Mouse (Mus musculus): ENCODE data around the gene Tchh. TPM values are rescaled to one million over a fixed set of nuclear protein-coding genes. Genes with fewer than 3 reads are reported as not detected.

The Tchh gene
- 0.02 TPM for polyA plus RNA-seq (2017; shearing (Covaris generic))

DNA sequence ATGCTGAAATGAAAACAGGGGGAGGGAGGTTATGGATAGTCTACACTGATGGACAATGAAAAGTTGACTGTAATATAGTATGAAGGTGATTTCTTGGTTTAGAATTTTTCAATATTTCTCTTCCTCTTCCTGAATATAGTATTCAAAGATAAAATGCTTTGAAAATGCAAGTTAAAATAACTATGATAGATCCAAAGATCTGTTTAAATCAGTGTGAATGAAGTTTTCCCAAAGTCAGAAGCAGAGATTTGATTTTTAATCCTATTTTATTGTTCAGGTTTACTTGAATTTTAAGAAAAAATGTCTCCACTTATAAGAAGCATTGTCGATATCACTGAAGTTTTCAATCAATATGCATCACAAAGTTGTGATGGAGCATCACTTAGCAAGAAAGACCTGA, at the start of gene Tchh:
Tchh (plus strand) TSS at position 301 of the 400 bp plus-strand sequence.

DNA sequence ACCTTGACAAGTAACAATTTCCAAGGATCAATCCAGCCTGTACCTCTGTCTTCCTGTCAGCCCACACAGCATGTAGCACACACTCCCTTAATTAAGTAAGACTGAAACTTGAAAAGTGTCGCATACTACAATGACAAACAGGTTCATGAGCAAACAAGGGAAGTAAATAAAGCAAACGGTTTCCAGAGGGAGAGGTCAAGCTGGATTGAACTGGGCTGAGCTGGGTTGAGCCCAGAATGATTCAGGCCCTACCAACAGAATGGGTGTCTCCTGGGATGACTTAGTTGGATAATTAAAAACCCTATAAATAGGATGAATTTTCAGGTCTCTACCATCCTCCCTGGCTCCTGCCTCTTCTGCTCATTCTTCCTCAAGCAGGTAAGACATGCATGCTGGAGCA, 48.8 kb upstream of the Tchh start, which contains the start of gene Rptn:
Rptn (plus strand) TSS at position 334 of the 400 bp plus-strand sequence.

DNA sequence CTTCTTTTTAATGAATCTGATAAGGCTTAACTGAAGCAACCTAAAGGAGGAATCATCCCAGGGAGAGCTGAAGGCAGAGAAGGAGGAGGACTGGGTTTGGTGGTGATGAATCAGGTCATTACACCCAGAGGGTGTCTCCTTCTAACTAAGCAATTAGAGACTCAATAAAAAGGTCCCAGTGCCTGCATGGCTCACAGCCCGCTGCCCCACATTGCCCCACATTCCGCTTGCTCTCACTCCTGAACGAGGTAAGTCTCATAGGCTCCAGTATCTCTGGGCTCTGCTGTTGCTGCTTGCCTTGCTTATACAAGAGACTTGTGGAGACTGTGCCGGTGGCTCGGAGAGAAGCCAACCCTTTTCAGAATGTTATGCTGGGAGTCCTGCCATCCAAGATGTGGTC, 26.4 kb downstream of the Tchh start, which contains the start of gene Tchhl1:
Tchhl1 (plus strand) TSS at position 194 of the 400 bp plus-strand sequence.

Other genes with a start within 250 kb of the Tchh start
- not detected for gene Flg2, start 245.1 kb upstream of the Tchh start, polyA plus RNA-seq (2017; shearing (Covaris generic))
- not detected for gene Flg, start 168.8 kb upstream of the Tchh start, polyA plus RNA-seq (2017; shearing (Covaris generic))
- not detected for gene Hrnr, start 122.6 kb upstream of the Tchh start, polyA plus RNA-seq (2017; shearing (Covaris generic))
- 0.06 TPM for gene Rptn, start 48.6 kb upstream of the Tchh start, polyA plus RNA-seq (2017; shearing (Covaris generic))
- gene Tchhl1, start 26.4 kb downstream of the Tchh start, polyA plus RNA-seq (2017; shearing (Covaris generic)), result not detected
- 396 TPM for gene S100a11, start 78.2 kb downstream of the Tchh start, polyA plus RNA-seq (2017; shearing (Covaris generic))
- gene S100a10, start 112.8 kb downstream of the Tchh start, polyA plus RNA-seq (2017; shearing (Covaris generic)), result 882 TPM
- not detected for gene Tdpoz2, start 210.4 kb downstream of the Tchh start, polyA plus RNA-seq (2017; shearing (Covaris generic))
- not detected for gene Tdpoz1, start 234.0 kb downstream of the Tchh start, polyA plus RNA-seq (2017; shearing (Covaris generic))

Data from CD4-positive, CD25-positive, alpha-beta regulatory T cell (primary cell).